Mouse (Mus musculus) frontal cortex, postnatal 25 days (tissue): ENCODE measurements around the gene Phgdh.

ENCODE experiments used
- DNase-seq, 2 experiments: peaks; one replicate each; pipeline ENCODE4 v3.0.0; 2022; ENCODE audit warnings: low spot score in 2 of 2

Phgdh gene

DNA sequence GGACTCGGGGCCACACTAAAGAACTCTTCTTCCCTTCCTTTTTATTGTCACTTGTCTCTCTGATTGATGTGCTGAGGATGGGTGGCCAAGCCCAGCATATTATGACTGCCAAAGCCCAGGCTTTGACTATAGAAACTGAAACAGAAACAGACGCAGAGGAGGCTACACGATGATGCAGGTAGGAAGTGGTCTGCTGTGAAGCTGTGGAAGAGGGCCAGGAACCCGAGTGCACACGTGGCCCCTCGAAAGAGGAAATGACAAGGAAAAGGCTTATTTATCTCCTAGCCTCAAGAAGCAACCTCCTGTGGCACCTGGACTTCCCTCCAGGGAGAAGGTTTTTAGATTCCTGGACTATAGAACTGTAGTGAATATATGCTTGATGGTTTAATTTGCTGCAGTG is 8.3 kb upstream of the Phgdh start:
- DNase-seq = no peak

DNA sequence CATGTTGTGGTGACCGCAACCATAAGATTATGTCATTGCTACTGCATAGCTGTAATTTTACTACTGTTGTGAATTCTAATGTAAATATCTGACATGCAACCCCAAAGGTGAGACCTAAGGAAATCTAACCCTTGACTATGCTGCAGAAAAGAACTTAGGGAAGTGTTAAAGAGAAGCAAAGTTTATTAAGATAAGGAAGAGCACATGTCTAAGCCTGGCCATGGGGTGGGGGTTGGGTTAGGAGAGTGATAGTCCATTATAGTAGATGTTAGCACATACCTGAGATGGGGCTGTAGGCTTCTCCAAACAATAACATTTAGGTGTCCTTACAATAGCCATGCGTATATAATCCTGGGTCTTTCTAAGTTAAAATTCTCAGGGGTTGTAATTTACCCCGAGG is 3.4 kb upstream of the Phgdh start:
- DNase-seq = no peak

DNA sequence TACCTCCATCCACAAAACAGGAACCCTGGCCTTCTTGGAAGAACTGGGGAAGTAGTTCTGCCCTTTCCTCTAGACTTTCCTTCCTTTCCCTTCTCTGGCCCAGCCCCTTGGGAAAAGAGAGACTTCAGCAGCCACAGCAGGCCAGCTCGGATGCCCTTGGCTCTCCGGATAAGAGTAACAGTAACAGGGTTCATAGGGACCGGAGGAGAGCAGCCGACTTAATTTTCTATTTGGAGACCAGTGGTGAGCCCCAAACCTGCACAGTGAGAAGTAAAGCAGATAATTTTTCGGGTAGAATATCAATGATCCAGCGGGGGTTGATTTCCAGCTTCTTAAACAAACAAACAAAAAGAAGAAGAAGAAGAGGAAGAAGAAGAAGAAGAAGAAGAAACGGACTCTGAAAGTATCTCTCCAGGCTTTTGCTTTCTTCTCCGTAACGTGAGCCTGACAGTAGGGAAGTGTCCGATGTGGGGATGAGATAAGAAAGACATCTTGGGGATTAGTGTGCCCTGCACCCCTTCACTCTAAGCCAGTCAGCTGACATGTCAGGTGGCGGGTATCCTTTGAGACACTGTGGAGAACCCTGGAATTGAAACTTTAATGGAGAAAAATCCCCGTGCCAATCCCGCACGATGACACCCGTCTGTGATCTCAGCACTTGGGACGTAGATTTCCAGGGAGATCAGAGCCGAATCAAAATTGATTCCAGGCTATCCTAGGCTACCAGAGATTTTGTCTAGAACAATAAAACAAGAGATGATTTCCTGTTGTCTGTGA is 1.2 kb upstream of the Phgdh start:
- DNase-seq = no peak

DNA sequence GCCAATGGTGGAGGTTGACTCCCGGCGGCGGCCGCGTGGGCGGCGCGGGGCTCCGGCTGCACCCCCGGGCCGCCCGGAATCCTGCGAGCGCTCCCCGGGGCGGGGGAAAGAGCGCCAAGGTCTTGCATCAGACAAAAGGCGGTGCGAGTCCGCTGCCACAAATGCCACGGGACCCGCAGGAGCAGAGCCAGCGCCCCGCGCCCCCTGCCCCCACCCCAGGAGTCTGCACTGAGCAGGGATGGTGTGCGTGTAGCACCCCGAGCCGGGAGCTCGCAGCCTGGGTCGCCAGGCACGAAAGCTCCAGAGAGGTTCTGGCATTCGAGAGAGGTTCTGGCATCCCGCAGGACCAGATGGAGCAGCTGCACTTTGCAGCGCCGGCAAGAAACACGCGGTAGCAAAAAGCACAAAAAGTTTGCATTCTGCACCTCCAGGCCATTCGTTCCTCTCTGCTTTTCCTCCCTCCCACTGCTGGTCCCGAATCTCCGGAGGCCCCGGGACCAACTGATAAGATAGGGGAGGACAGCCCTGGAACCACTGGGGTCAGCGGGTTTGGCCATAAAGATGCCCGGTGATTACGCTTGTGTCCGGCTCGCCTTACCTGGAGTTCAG is 589 bp downstream of the Phgdh start:
- DNase-seq = no peak

DNA sequence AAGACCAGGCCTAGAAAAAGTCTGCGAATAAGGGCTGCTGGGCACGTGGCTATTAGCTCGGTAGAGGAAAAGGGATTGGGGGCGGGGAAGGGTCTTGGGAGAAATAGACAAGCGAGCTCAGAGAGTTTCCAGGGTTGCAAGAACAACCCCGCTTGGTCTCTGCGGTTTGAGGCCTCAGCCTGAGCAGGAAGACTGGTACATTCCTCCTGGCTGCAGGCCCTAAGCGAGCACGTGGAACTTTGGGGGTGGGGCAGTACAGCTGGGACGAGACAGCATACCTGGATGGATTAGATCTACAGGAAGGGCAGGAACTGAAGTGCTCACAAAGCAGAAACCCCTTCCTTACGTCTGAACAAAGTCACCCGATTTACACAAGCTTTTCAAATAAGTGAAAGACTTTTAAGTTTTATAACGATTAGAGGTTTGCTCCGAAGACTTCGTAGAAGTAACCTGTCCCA is 1.2 kb downstream of the Phgdh start:
- no peak for DNase-seq

DNA sequence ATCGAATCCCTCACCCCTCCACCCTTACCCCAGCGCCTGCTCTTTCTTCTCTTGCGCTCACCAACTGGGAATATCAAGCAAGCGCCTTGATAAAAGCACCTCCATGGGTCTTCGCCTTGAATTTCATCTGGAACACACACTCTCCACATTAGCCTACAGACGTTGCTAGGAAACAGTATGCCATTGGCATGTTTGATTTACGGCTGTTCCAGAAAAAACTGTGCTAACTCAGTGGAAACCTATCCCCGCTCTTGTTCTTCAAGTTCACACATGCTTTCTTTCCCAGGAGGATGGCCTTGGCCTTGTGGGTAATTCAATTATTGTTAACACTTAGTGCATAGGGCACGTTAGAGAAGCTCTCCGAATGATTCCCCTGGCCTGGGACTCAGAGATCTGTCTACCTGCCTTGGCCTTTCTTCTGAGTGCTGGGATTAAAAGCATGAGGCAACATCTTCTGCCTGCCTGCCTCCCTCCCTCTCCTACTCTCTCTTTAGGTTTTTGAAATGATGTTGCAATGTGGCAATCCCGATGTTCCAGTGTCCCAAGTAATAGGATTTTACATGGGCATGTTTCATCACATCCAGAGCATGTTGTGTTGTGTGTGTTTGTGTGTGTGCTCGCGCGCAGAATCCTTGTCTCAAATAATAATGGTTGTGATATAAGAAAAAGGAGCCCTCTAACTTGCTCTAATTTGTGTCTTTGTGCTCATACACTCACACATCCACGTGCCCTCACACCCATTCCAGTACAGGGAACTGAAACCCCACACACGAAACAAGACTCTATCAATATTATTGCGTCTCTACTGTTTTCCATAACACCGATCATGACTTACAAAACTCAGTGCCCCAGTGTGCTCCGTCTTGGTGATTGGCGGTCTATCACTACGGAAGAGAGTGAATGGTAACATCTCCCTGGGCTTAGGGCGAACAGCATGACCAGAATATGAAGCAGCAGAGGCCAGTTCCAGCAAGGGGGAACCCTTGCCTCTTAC is 2.8 kb downstream of the Phgdh start:
- no peak for DNase-seq

DNA sequence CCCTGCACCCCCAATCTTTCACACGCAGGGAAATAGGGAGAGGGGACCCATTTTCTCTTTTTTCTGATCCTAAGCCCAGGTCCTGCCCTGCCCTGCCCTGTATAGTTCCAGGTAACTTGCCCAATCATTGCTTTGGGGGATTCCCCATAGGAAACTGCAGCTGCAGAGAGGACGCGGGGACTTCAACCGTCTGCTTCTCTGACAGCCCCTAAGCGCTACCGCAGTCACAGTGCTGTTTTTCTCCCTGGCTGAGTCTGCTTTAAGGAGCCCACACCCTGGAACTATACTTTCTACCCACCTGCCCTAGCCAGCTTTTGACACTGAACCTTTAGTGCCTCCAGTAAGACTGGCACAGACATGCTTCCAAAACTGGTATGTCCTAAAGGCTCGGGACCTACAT is 3.9 kb downstream of the Phgdh start:
- no peak for DNase-seq

DNA sequence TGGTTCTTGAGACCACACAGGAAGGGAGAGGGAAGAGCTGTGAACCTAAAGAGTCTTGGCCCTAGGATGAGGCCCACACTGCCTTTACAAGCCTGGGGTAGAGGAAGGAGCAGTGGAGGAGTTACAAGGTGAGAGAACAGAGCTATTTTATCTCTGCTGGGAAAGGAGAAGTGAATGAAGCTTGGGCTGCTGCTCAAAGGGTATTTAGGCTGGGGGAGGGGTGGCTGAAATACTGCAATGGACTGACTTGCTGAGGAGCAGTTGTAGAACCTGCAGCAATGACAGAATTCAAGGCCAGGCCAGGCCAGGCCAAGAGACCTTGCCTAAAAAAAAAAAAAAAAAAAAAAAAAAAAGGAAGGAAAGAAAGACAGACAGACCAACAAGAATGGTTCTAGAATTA is 4.5 kb downstream of the Phgdh start:
- no peak for DNase-seq

DNA sequence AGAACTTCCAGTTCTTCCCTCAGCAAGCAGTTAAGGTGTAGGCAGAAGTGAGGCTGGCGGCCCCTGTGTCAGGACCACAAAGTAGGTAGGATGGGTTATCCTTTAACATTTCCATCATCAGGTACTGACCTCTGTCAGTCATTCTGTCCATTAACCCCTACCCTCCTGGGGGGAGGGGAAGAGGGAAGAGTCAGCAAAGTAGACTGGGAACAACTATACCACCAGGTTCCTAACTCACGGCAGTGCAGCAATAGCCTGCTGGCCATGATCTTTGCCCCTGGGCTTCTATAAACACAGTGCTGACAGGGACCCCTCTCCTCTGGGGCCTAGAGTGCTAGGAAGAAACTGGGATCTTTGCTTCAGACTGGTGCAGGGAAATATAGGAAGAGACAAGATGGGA is 5.8 kb downstream of the Phgdh start:
- no peak for DNase-seq

DNA sequence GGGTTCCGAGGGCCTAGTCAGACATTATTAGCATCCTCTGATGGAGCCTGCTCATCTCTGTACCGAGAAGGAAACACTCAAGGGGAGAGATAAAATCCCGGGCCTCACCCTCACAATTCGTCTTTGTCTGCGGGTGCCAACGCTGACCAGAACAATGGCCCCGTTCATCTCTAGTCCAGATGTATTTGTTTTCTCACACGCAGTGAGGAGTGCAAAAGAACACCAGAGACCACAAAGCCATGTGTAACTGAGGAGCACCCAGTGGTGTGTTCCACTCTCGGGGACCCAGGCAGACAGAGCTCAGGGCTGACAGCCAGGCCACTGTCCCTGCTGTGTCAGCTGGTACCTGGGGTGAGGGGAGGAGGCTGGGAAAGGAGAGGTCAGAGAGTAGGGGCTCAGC is 15.6 kb downstream of the Phgdh start:
- no peak for DNase-seq

DNA sequence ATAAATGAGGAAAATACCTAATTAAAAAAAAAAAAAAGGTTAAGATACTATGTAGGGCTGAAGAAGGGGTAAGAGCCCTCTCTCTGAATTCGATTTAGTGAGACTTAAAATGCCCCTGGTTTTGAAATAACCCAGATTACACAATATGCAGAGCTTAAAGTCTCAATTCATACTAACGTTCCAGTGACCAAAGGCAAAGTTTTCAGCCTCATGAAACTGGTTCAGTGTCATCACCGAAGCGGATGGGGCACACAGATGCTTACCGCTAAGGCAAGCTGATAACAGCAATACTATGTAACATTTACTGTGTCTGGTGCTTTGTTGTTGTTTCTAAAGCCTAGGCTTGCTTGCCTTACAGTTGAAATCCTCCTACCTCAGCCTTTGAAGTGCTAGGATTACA is 17.6 kb downstream of the Phgdh start:
- no peak for DNase-seq

DNA sequence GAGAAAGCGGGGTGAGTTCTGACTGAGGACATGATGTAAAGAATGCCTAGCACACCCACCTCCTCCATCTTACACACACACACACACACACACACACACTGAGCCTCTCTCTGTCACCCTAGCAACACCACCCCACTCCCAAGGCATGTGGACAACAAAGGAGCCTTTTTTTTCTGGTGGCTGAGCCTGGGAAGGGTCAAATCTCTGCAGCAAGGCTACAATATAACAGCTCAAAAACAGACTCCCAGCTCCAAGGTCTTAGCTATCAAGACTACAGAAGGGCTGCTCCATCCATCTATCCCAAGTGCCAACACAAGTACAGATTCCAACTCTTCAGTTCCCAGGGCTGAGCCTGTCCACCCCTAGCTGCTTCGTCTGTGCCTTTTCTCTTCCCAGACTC is 20.6 kb downstream of the Phgdh start:
- no peak for DNase-seq

DNA sequence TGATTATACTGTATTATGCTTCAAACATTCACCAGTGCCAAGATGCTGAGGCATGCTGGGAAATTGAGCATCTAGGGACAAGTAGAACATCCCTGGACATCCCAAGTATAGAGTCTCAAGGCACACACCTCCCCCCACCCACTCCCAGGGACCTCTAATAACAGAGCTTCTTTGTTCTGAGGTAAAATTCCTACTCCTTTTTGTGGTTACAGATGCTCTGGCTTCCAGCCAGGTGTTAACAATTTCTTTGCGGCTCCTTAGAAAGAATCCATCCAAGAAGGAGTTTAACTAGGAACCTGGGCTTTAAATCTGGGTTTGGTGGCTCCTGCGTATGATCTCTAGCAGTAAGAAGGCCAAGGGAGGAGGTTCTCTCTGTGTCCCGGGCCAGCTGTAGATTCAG is 22.6 kb downstream of the Phgdh start:
- DNase-seq = no peak

DNA sequence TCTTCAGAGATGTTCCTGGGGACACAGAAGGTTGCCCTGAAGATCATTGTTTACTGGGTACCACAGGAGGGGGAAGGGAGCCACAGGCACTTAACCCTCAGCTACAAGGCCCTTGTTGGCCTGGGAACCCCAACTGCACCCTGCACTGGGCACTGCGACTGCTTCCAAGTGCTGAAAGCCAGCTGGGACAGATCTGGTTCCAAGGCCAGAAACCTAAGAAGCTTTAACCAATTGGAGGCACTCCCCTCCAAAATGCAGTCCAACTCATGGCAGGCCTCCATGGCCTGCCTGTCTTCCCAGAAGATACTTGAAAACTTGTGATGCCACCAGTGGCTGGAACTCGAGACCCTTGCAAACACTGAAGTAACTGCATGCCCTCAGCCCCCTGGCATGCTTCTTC is 24.6 kb downstream of the Phgdh start:
- no peak for DNase-seq

DNA sequence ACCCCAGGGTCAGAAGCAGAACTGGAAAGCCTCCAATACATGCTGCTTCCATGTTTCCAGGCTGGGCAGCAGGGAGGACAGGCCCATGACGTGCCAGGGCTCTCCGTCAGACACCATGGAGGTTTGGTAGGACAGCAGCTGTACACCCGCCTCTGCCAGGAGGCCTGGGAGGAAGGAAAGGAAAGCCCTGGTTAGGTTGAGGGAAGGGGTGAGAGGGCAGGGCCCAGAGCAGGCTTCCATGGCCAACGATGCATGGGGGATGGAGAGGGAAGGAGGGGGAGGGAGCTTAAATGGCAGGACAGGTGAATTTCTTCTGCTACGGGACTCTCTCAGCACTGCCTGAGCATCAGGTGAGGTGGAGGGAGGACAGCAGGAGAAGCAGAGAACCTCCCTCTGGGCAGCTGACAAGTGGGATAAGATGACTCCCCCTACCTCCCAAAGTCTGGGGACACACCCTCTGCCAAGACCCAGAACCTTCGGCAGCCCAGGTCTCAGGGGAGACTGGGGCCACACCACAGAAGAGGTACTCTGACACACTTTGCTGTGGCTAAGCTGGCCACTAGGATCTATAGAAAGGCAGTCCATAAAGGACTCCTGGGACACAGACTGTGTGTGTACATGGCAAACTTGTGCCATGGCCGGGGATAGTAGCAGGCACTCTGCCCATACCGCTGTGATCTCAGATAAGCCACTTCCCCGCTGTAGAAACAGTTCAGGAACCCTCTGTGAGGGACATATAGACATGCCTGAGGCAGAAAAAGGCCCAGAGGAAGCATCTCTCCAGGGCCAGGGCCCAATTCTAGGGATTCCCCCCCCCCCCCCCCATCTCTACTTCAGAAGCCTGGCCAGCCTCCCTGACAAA is 26.3 kb downstream of the Phgdh start:
- no peak for DNase-seq

DNA sequence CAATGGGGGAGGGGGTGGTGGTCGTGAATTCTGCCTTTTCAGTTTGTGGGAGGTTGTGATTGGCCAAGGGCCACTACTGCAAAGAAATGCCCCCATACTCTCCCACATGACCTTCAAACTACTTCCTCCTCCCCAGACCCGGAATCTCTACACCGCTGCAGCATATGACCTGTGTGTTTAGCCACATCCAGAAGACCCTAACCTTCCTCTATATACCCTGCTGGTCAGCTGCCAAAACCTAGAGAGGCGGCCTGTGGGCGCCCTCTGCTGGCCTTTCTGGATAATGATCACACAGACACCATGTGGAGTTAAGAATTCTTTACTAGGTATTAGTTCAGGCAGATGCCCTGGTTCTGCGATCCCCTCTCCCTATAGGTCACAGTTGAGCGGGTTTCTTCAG is 26.9 kb downstream of the Phgdh start:
- DNase-seq = peak in 1 of 2 experiments; percentile 42

DNA sequence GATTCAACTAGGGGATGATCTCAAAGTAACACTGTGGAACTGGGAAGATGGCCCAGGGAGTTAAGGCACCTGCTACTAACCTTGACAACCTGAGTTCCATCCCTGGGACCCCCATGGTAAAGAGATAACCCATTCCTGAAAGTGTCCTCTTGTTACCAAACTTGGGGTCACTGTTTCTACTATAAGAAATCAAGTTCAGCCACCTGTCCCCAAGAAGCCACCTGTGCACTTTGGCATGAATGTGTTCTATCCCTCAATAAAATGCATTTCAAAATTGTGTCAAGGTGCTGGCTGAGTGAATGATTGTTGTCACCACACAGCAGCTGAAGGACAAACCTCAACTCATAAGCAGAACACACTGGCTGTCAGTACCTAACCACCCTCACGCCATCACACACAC is 29.3 kb downstream of the Phgdh start:
- no peak for DNase-seq

DNA sequence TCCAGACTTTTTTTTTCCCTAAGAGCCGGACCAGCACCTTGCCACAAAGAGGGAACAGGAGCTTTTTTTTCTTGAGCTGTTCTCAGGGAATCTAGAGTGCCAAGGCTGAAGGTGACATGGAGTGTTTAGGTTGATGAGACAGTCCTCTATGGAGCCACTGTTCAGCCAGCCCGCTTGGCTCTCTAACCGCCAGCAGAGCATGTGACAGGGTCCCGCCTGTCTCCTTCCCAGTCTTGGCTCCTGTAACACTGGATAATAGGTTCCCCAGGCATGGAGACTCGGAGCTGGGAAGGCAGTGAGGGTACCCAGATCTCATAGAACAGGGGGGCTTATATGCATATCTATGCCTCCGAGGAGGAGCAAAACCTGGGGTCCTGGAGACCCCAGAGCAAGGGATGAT is 31.2 kb downstream of the Phgdh start:
- no peak for DNase-seq

DNA sequence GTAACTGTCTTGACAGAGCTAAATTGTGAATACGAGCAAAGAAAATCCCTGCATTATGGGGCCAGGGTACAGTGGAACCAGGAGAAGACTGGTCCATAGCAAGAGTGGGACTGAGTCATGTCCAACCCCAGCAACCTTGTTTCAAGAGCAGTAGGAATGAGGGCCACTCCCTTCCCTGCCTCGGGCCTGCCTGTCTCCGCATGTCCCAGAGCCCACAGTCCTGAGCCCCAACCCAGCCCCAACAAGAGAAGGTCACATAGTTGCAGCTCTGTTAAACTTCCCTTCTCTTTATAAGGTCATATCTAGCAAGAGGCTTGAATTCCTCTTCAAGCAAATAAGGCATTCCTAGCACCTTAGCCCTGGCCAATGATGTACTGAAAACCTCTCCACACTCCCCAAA is 38.0 kb downstream of the Phgdh start:
- no peak for DNase-seq

DNA sequence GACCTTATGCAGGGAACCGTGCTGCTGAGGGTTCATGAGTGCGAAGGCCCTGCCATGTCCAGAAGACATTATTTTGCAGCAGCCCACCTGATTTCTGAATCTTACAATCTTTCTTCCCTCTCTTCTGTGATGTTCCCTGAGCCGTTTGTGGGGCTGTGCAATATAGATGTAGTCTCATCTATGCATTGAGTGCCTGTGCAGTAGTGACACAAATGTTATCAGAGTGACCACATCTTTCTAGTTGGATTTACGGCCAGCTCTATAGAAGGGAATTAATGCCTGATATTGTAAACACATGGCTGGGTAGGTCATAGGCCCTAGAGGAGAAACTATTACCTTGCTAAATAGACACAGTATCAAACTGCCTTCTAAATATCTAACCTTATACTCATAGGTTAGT is 39.5 kb downstream of the Phgdh start:
- no peak for DNase-seq

DNA sequence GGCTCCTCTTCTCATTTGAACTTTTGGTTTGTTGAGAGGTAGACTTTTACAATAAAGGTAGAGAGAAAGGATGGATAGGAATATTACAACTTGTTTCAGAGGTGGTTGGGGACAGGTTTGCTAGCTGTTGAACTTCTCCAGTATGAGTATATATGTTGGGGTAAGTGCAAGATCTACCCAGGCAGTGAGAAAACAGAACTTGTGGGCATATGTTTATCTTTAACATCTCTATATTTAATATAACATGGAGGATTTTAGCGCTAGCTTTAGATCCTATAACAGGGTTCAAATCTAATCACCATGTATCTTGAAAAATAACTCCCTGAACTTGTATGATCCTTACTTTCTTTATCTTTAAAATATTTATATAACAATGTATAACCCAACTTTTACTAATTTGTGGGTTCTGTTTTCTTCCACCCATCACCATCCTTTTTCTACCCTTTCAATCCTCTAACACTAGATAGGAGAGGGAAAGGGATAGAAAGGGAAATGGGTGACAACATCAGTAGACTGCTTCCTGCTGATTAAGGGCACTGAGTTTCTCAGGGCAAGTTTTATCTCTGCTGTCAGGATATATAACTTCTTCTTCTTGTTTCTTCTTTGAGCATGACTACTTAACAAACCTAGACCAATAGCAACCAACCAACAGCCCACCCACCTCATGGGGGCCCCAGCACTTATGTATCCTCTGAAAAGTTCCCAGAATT is 40.2 kb downstream of the Phgdh start:
- no peak for DNase-seq
